Mouse (Mus musculus) neural tube, embryonic 15.5 days (tissue): ENCODE data around the gene Olfr97. TPM values are rescaled to one million over a fixed set of nuclear protein-coding genes. Genes with fewer than 3 reads are reported as not detected.
"Not testable (repeated sequence)": the region's sequence is repeated elsewhere in the genome, so short reads cannot be mapped to it uniquely, and the experiment has no call there.

Experiments
- ATAC-seq: fragments of 200-750 bp; cut with Nextera tagmentation; 2 replicates; pipeline ENCODE4 v1.8.0; 2017; ENCODE audit warnings: mild to moderate bottlenecking, moderate TSS enrichment, moderate library complexity; ENCODE audit not compliant: low FRiP score
- H3K27ac ChIP-seq: fragments of 300-500 bp; sonication (generic); replicated peaks from 2 replicates; pipeline ENCODE4 v1.5.1; 2015; ENCODE audit warnings: mild to moderate bottlenecking, inconsistent platforms
- H3K27me3 ChIP-seq: fragments of 300-500 bp; sonication (generic); replicated peaks from 2 replicates; pipeline ENCODE4 v1.6.1; 2015; ENCODE audit warnings: inconsistent platforms
- H3K36me3 ChIP-seq: fragments of 300-500 bp; sonication (generic); 2 replicates; pipeline ENCODE4 v1.6.1; 2015; ENCODE audit warnings: inconsistent platforms
- H3K4me1 ChIP-seq: fragments of 300-500 bp; sonication (generic); 2 replicates; pipeline ENCODE4 v1.6.1; 2015; ENCODE audit warnings: inconsistent platforms
- H3K4me2 ChIP-seq: fragments of 300-500 bp; sonication (generic); 2 replicates; pipeline ENCODE4 v1.6.1; 2015; ENCODE audit warnings: inconsistent platforms, mild to moderate bottlenecking, moderate library complexity
- H3K4me3 ChIP-seq: fragments of 300-500 bp; sonication (generic); replicated peaks from 2 replicates; pipeline ENCODE4 v1.5.1; 2015; ENCODE audit warnings: mild to moderate bottlenecking, inconsistent platforms
- H3K9ac ChIP-seq: fragments of 300-500 bp; sonication (generic); replicated peaks from 2 replicates; pipeline ENCODE4 v1.6.1; 2015; ENCODE audit warnings: mild to moderate bottlenecking, inconsistent platforms
- H3K9me3 ChIP-seq: fragments of 300-500 bp; sonication (generic); replicated peaks from 2 replicates; pipeline ENCODE4 v1.6.1; 2016; ENCODE audit warnings: inconsistent platforms
- WGBS: fragments of 180-500 bp; shearing (Covaris S2); methylation state at CpG from one replicate; pipeline ENCODE4 v1.1.7; 2015; ENCODE audit warnings: mixed read lengths; 5-methylcytosine and 5-hydroxymethylcytosine counted together
- polyA plus RNA-seq: library from polyadenylated mRNA; unstranded; fragments of >200 nt; fragmentation: Nextera tagmentation; extraction: Ambion mirVana; gene quantifications from 2 replicates; pipeline ENCODE4 v1.2.1, GENCODE M21; 2015

The Olfr97 gene
- polyA plus RNA-seq = not detected in 2 replicates

GRCm38 (mm10) chr17:37237230-37237629, at the start of gene Olfr97:
TSS of gene Olfr97 (minus strand) at chr17:37237330.
- not testable (repeated sequence) for H3K4me2 ChIP-seq, H3K4me3 ChIP-seq, ATAC-seq, H3K9ac ChIP-seq, H3K27ac ChIP-seq, H3K36me3 ChIP-seq, H3K27me3 ChIP-seq, H3K4me1 ChIP-seq, H3K9me3 ChIP-seq
- whole genome bisulfite sequencing = 96% methylated on average over 2 of the region's 2 CpGs

- WGBS = 74% methylated on average over 1 of the region's 1 CpGs
- no peak within 1 kb of the TSS for H3K4me2 ChIP-seq
- no peak within 1 kb of the TSS for H3K9ac ChIP-seq
- H3K27me3 ChIP-seq = no peaks in the 10 kb centered on the region
- no peaks in the 10 kb centered on the region for H3K9me3 ChIP-seq
- no peak for ATAC-seq
- H3K27ac ChIP-seq = no peak within 1 kb of the TSS
- H3K36me3 ChIP-seq = no peaks in the 10 kb centered on the region
- H3K4me3 ChIP-seq = no peak within 1 kb of the TSS
- H3K4me1 ChIP-seq = no peaks in the 10 kb centered on the region
Observed at GRCm38 (mm10) chr17:37283360-37283759, 46.2 kb upstream of the Olfr97 start, which contains the start of gene Olfr99. TSS of gene Olfr99 (minus strand) at chr17:37283460.

DNA sequence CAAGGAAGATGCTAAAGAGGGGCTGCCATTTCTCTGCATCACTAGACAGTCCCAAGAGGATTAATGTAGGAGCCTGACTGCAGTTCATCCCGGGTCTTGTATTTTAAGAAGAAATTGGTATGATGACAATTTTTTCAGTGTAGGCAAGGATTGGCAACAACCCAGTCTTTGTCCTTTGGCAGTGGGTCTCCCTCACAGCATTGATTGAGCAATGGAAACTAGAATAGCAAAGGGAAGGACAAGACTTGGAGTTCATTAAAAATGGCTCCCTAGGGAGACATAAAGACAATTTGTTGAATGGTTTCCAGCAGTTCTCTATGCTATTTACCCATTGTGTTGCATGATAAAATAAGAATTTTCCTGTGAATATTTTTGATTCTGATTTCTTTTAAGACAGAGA, 43.2 kb upstream of the Olfr97 start:
- Histone ChIP-seq H3K4me2 (no peak overlapping the region), H3K4me3 (no peak overlapping the region), H3K36me3 (no peaks in the 10 kb centered on the region), H3K27ac (no peak overlapping the region), H3K27me3 (no peaks in the 10 kb centered on the region), H3K4me1 (no peaks in the 10 kb centered on the region), H3K9ac (no peak overlapping the region), H3K9me3 (no peaks in the 10 kb centered on the region)
- 89% methylated on average over 1 of the region's 1 CpGs for WGBS
- no peak for ATAC-seq

- Histone ChIP-seq H3K4me1 (no peaks in the 10 kb centered on the region), H3K4me3 (no peak overlapping the region), H3K9ac (no peak overlapping the region), H3K9me3 (no peaks in the 10 kb centered on the region), H3K27ac (no peak overlapping the region), H3K27me3 (no peaks in the 10 kb centered on the region), H3K36me3 (no peaks in the 10 kb centered on the region), H3K4me2 (no peak overlapping the region)
- no peak for ATAC-seq
Observed at GRCm38 (mm10) chr17:37276573-37276972, 39.4 kb upstream of the Olfr97 start.

- no peaks in the 10 kb centered on the region; the same call in 1 of the 2 replicates for H3K4me1 ChIP-seq
- no peaks in the 10 kb centered on the region for H3K36me3 ChIP-seq
- H3K9ac ChIP-seq = no peak overlapping the region
- no peaks in the 10 kb centered on the region for H3K27me3 ChIP-seq
- no peak overlapping the region for H3K4me3 ChIP-seq
- 88% methylated on average over 2 of the region's 2 CpGs for WGBS
- H3K4me2 ChIP-seq = no peak overlapping the region
- no peaks in the 10 kb centered on the region for H3K9me3 ChIP-seq
- H3K27ac ChIP-seq = no peak overlapping the region
- no peak for ATAC-seq
Observed at GRCm38 (mm10) chr17:37275626-37276248, 38.6 kb upstream of the Olfr97 start.

DNA sequence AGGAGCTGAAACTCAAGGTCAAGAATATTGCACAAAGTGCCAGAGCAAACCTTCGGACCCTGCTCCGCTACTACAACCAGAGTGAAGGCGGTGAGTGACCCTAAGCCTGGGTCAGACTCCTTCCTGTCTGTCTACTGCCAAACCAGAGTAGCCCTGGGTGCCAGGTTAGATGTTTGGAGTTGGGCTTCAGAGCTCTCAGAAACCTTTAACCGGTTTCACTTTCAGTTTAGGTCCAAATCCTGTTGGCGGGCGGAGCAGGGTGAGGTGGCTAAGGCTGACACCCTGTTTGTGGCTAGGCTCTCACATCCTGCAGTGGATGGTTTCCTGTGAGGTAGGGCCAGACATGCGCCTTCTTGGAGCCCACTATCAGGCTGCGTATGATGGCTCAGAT, 33.6 kb upstream of the Olfr97 start:
- Histone ChIP-seq H3K27me3 (no peaks in the 10 kb centered on the region), H3K4me1 (peaks cover 6% of the 10 kb centered on the region), H3K4me3 (peak overlapping the region; percentile 54), H3K36me3 (no peaks in the 10 kb centered on the region), H3K9ac (peak overlapping the region; percentile 51), H3K9me3 (no peaks in the 10 kb centered on the region), H3K27ac (no peak overlapping the region), H3K4me2 (peak overlapping the region; percentile 98)
- WGBS = 66% methylated on average over 8 of the region's 8 CpGs
- ATAC-seq = no peak

- ATAC-seq = peak; percentile 99
- Histone ChIP-seq H3K4me3 (peak within 1 kb of the TSS; percentile 54), H3K27me3 (no peaks in the 10 kb centered on the region), H3K4me2 (peak within 1 kb of the TSS; percentile 98), H3K9me3 (no peaks in the 10 kb centered on the region), H3K9ac (peak within 1 kb of the TSS; percentile 51), H3K4me1 (peaks cover 6% of the 10 kb centered on the region), H3K27ac (no peak within 1 kb of the TSS), H3K36me3 (no peaks in the 10 kb centered on the region)
- 6% methylated on average over 26 of the region's 26 CpGs for WGBS
Observed at GRCm38 (mm10) chr17:37270058-37270701, 33.0 kb upstream of the Olfr97 start, which contains the start of gene H2-M3. TSS of gene H2-M3 (plus strand) at chr17:37270220.

GRCm38 (mm10) chr17:37263626-37264025, 26.5 kb upstream of the Olfr97 start, which contains the start of gene Olfr98:
TSS of gene Olfr98 (minus strand) at chr17:37263749.
- no peaks in the 10 kb centered on the region for H3K36me3 ChIP-seq
- H3K27me3 ChIP-seq = no peaks in the 10 kb centered on the region
- H3K4me3 ChIP-seq = no peak within 1 kb of the TSS
- no peak within 1 kb of the TSS for H3K27ac ChIP-seq
- H3K9me3 ChIP-seq = no peaks in the 10 kb centered on the region
- H3K4me1 ChIP-seq = no peaks in the 10 kb centered on the region
- H3K9ac ChIP-seq = no peak within 1 kb of the TSS
- WGBS = 94% methylated on average over 1 of the region's 1 CpGs
- ATAC-seq = no peak
- H3K4me2 ChIP-seq = no peak within 1 kb of the TSS

DNA sequence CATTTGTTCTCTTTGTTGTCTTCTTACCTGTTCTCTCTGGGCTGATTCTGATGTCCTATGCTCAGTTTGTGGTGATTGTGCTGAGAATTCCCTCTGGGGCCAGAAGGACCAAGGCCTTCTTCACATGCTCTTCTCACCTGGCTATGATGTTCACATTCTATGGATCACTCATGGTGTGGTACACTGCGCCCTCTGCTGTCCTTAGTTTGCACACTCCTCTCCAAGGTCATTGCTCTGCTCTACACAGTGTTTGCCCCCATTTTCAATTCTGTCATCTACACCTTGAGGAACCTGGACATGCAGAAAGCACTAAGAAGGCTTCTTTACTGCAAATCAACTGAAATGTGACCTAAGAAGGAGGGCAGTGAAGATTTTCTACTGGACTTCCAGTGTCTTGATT, 13.4 kb upstream of the Olfr97 start:
- no peaks in the 10 kb centered on the region for H3K36me3 ChIP-seq
- no peaks in the 10 kb centered on the region for H3K27me3 ChIP-seq
- H3K4me1 ChIP-seq = no peaks in the 10 kb centered on the region
- H3K4me2 ChIP-seq = no peak overlapping the region
- no peak overlapping the region for H3K4me3 ChIP-seq
- no peak overlapping the region for H3K27ac ChIP-seq
- ATAC-seq = no peak
- no peaks in the 10 kb centered on the region for H3K9me3 ChIP-seq
- 12% methylated on average over 1 of the region's 1 CpGs for WGBS
- no peak overlapping the region for H3K9ac ChIP-seq

- Histone ChIP-seq H3K4me2 (no peak overlapping the region), H3K27me3 (no peaks in the 10 kb centered on the region), H3K27ac (no peak overlapping the region), H3K9me3 (no peaks in the 10 kb centered on the region), H3K4me1 (no peaks in the 10 kb centered on the region), H3K36me3 (no peaks in the 10 kb centered on the region), H3K4me3 (no peak overlapping the region), H3K9ac (no peak overlapping the region)
- ATAC-seq = no peak
Observed at GRCm38 (mm10) chr17:37249460-37249859, 12.3 kb upstream of the Olfr97 start.

GRCm38 (mm10) chr17:37246715-37247114, 9.6 kb upstream of the Olfr97 start:
- no peaks in the 10 kb centered on the region for H3K27me3 ChIP-seq
- H3K4me3 ChIP-seq = no peak overlapping the region
- ATAC-seq = peak; percentile 68
- no peak overlapping the region for H3K27ac ChIP-seq
- no peaks in the 10 kb centered on the region for H3K9me3 ChIP-seq
- no peaks in the 10 kb centered on the region for H3K4me1 ChIP-seq
- WGBS = 36% methylated on average over 5 of the region's 5 CpGs
- no peaks in the 10 kb centered on the region for H3K36me3 ChIP-seq
- H3K4me2 ChIP-seq = no peak overlapping the region
- no peak overlapping the region for H3K9ac ChIP-seq

GRCm38 (mm10) chr17:37242198-37242597, 5.1 kb upstream of the Olfr97 start:
- Histone ChIP-seq H3K27me3 (no peaks in the 10 kb centered on the region), H3K4me1 (no peaks in the 10 kb centered on the region), H3K4me3 (no peak overlapping the region), H3K4me2 (no peak overlapping the region), H3K9ac (no peak overlapping the region), H3K36me3 (no peaks in the 10 kb centered on the region), H3K9me3 (no peaks in the 10 kb centered on the region), H3K27ac (no peak overlapping the region)
- WGBS = 55% methylated on average over 3 of the region's 3 CpGs
- ATAC-seq = no peak
